Mouse (Mus musculus): Measurements from ENCODE around the gene Caly. TPM values are rescaled to one million over a fixed set of nuclear protein-coding genes. Genes with fewer than 3 reads are reported as not detected.

Caly gene
- total RNA-seq, 2 experiments from 2014 or later: 0.31 to 0.53 TPM

DNA sequence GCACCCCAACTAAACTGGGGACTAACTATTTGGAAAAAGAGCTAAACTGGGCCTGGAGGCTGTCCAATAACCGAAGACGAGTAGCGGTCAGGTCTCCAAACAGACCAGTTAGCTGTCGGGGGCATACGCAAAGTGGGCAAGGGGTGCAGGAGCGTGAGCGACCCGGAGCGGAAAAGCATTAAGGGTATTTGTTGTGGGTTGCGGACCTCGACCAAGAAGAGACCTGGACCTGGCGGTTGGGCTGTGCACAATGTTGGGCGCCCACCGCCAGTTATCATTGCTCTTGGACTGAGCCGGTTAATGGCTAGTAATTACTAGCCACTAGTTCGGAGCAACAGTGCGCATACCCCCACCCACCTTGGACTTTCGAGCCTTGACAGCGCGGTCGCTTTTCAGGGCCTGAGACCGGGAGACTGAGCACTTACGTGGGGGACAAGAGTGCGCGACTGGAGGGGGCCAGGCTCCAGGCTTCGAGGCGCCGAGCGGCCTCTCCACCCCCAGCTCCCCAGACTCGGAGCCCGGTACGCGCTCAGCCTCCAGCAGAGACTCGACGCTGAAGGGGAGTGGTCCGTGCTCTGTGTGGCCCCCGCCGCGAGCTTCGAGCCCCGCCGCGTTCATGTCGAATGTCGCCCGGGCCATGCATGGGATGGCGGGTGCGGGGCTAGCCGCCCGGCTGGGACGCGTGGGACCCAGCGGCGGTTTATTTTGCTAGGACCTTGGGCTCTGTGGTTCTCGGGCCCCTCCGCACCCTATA lies 33.8 kb downstream of the Caly start, which contains the start of gene Msx3:
Gene Msx3, minus strand, starts transcription at position 729 of the 754 bp plus-strand sequence.
- intact Hi-C loops (cut with DNase I; ENCODE audit: low total_unique reads): no loop called here
- DNase-seq: no peak

DNA sequence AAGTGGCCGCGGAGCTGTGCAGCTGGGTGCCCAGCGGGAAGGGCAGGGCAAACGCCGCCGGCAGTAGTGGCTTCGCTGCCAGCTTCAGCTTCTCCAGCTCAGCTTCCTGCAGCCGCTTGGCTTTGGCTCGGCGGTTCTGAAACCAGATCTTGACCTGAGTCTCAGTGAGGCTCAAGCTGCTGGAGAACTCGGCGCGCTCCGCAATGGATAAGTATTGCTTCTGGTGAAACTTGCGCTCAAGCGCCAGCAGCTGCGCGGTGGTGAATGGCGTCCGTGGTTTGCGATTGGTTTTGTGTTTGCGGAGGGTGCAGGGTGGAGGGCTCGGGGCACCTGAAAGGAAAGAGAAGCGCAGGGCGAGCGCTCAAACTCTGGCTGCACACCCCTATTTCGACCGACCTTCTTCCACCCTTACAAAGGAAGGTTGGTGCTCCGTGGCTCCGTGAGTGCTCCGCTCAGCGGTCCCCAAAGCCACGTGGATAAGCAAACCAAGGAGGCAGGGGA lies 34.5 kb downstream of the Caly start:
- no peak for DNase-seq

DNA sequence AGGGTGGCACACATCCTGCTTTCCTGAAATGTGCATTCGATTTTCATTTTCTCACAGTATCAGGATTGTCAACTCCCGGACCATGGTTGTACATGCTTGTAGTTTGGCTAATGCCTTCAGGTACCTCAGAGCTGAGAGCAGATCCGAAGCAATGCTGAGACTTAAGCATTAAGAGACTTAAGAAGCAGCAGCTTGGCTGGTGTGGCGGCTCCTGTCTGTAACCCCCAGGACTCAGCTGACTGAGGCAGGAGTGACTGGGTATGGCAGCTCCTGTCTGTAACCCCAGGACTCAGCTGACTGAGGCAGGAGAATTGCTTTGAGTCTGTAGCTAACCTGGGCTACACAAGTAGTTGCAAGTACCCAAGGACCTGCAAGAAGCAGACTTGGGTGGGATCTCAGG lies 36.8 kb downstream of the Caly start:
- DNase-seq: no peak
- intact Hi-C loops (cut with DNase I; ENCODE audit: low total_unique reads): no loop called here

More for the DNA sequence above, 34.5 kb downstream of the Caly start:
- intact Hi-C loops (cut with DNase I; ENCODE audit: low total_unique reads): no loop called here

DNA sequence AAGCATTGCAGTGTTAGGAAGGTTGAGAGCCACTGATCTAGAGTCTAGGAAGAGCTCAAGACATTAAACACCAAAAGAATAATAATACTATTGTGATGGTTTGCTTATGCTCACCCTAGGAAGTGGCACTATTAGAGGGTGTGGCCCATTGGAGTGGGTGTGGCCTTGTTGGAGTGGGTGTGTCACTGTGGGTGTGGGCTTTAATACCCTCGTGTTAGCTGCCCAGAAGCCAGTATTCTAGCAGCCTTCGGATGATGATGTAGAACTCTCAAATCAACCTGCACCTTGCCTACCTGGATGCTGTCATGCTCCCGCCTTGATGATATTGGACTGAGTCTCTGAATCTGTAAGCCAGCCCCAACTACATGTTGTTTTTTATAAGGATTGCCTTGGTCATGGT lies 39.6 kb downstream of the Caly start:
- intact Hi-C loops (cut with DNase I; ENCODE audit: low total_unique reads): no loop called here

DNA sequence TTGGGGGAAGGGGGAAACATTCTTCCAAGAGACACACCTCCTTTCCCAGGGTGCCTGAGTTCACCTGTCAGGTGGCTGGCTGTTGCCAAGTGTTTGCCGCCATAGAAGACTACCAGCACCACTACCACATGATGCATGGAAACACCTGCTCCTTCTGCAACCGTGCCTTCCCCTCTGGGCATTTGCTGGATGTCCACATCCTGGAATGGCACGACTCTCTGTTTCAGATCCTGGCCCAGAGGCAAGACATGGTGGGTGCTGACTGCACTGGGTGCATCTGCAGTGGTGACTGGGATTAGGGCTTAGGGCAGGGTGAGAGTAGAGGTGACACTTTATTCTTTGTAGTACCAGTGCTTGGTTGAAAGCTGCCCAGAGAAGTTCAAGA lies 45.2 kb downstream of the Caly start:
- intact Hi-C loops (cut with DNase I; ENCODE audit: low total_unique reads): no loop called here
- no peak for DNase-seq

More for the DNA sequence above, 39.6 kb downstream of the Caly start:
- no peak for DNase-seq

DNA sequence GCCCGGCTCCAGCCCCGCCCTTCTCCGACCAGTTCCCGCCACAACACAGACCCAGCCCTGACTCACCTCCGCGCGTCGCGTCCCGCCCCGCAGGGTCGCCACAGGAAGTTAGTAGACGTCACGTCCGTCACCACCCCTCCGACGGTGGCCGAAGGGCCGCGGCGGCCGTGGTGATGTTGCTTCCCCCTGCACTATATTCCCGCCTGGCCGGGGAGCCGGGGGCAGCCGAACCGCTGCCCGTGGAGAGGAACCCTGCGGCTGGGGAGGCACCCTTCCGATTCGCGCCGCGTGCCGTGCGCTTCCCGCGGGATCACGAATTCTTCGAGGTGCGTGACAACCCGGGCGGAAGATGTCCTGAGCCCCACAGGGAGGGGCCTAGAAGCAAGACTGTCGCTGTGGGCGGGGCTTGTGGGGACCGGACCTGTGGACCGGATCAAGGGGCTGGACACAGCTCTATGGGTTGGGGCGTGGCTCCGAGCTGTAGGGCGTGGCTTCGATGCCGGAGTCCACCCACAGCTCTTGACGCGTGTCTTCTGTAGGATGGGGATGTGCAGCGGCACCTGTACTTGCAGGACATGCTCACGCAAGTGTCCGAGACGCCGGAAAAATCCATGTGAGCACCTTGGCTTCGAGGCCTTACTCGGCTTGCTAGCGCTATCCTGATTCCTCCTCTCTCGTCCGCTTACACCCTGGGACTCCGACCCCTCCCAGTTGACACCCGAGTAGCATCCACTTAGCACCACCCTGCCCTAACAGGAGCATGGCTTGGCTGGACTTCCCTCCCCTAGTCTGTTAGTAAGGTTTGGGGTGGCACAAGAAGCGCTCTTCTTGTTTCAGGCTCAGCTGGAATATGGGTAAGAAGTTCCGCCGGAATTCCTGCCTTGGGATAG lies 45.8 kb downstream of the Caly start, which contains the start of the genes Zfp511 and Tubgcp2:
Gene Zfp511, plus strand, starts transcription at position 111 of the 890 bp plus-strand sequence.
Gene Tubgcp2, minus strand, starts transcription at position 389 of the 890 bp plus-strand sequence.
- peak; percentile 96 for DNase-seq

DNA sequence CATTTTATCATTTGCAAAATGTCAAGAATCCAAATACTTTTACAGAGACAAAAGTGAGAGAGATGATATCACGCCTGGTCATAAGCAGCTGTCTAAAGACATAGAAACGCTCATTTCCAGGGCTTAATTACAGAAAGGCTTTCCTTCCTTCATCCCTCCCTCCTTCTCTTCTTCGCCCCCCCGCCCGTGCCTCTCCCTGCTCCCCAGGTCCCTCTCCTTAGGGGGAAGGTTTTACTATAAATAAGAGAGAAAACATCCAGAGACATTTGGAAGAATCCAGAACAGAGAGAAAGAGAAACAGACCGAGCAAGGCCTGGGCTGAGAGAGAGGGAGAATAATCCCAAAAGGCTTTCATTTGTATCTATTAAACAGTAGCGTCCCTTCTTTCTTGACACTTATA lies 46.9 kb downstream of the Caly start:
- intact Hi-C loops (cut with DNase I; ENCODE audit: low total_unique reads): no loop called here
- DNase-seq: no peak

More for the DNA sequence above, 45.8 kb downstream of the Caly start, which contains the start of the genes Zfp511 and Tubgcp2:
- intact Hi-C loops (cut with DNase I; ENCODE audit: low total_unique reads): no loop called here

DNA sequence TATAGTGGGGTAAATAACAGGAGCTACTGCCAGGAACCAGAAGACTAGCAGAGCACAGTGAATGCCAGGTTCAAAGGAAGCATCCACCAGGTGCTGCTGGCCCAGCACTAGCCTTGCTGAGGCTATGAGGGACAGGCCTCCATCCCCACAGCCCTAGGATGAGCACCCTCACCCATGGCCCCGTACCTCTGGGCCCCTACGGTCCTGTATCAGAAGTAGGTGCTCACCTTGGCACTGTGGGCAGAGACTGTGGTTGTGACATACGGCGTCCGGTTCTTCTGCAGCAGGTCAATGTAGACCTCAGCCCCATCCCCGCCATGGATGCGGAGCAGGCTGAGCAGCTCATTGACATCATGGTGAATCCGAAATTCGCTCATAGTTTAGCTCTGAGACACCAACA lies 49.0 kb downstream of the Caly start:
- intact Hi-C loops (cut with DNase I; ENCODE audit: low total_unique reads): no loop called here

DNA sequence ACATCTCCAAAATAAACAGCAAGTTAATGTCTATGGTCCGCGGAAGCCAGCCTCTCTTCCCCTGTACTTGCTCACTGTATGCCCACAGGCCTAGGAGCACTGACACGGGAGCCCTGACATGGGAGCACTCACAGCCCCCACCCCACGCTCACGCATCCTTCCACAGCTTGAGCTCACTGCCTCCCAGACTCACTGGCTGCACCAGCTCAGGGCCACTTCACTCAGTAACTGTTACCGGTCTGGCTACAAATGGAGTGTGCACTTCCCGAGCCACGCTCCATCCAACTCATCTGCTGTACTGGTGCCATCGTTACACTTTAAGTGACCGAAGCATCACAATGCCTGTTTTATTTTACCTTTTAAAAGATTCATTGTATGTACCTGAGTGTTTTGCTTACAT lies 50.0 kb downstream of the Caly start:
- intact Hi-C loops (cut with DNase I; ENCODE audit: low total_unique reads): no loop called here

More for the DNA sequence above, 49.0 kb downstream of the Caly start:
- DNase-seq: no peak

DNA sequence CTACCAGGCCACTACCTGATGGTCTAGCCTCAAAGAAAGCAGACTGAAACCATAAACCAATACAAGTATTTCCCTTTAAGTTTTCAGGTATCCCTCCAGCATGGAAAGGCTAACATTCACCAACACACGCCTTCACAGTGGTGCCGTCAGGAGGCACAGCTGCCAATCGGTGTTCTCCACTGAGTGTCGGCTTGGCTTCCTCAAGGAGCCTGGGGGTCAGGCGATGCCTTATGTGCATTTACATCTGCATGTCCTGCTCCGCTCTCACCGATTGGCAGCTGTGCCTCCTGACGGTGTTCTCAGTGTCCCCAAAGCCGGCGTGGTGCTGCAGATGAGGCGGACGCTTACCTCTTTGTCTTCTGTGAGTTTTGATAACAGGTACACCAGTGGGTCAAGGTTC lies 50.6 kb downstream of the Caly start:
- DNase-seq: no peak
- intact Hi-C loops (cut with DNase I; ENCODE audit: low total_unique reads): no loop called here

More for the DNA sequence above, 50.0 kb downstream of the Caly start:
- DNase-seq: no peak

Other genes starting within 250 kb of the Caly start
- under 1 TPM; 0.14 to 0.22 TPM for gene Adgra1, start 248.4 kb downstream of the Caly start, total RNA-seq (2021)
- under 1 TPM; 0.04 to 0.08 TPM for gene Kndc1, start 187.9 kb downstream of the Caly start, total RNA-seq (2021)
- gene Utf1, start 138.8 kb downstream of the Caly start, total RNA-seq (2021): not detected
- not detected for gene 6430531B16Rik, start 103.8 kb downstream of the Caly start, total RNA-seq (2021)
- gene Adam8, start 90.0 kb downstream of the Caly start, total RNA-seq (2021): under 1 TPM; 0.59 to 0.75 TPM
- 1 to 10 TPM; 6.9 to 7.4 TPM for gene Zfp511, start 46.2 kb downstream of the Caly start, total RNA-seq (2021)
- gene Tubgcp2, start 45.9 kb downstream of the Caly start, total RNA-seq (2021): 10 to 100 TPM; 16.3 to 18.1 TPM
- not detected for gene Msx3, start 33.5 kb downstream of the Caly start, total RNA-seq (2021)
- not detected for gene Prap1, start 10.8 kb upstream of the Caly start, total RNA-seq (2021)
- 10 to 100 TPM; 33.6 to 43.7 TPM for gene Fuom, start 19.9 kb upstream of the Caly start, total RNA-seq (2021)
- 1 to 10 TPM; 3.7 to 4.7 TPM for gene Paox, start 33.3 kb upstream of the Caly start, total RNA-seq (2021)
- gene Echs1, start 33.9 kb upstream of the Caly start, total RNA-seq (2021): 100 to 1,000 TPM in 1 of 2 experiments, 10 to 100 TPM in 1; 91.8 to 114 TPM
- 10 to 100 TPM; 22.9 to 23.6 TPM for gene Mtg1, start 55.0 kb upstream of the Caly start, total RNA-seq (2021)
- under 1 TPM; 0.23 to 0.47 TPM for gene Sprn, start 72.3 kb upstream of the Caly start, total RNA-seq (2021)
- not detected for gene Olfr522, start 82.2 kb upstream of the Caly start, total RNA-seq (2021)
- not detected for gene Olfr523, start 90.7 kb upstream of the Caly start, total RNA-seq (2021)
- not detected for gene Olfr524, start 123.4 kb upstream of the Caly start, total RNA-seq (2021)
- not detected for gene Cd163l1, start 135.7 kb upstream of the Caly start, total RNA-seq (2021)
- gene 5830411N06Rik, start 164.7 kb upstream of the Caly start, total RNA-seq (2021): not detected
- not detected for gene Olfr525, start 238.3 kb upstream of the Caly start, total RNA-seq (2021)

Data from gastrocnemius, postnatal 14 days (tissue).